Mouse (Mus musculus) heart, embryonic 14.5 days (tissue): ENCODE measurements around the gene Tex12. TPM values are rescaled to one million over a fixed set of nuclear protein-coding genes. Genes with fewer than 3 reads are reported as not detected.
A peak's percentile ranks its signal among the peaks of the same experiment; 100 is the strongest.

Source experiments
- ATAC-seq: fragments of 200-750 bp; cut with Nextera tagmentation; 2 replicates; pipeline ENCODE4 v1.8.0; 2017; ENCODE audit warnings: low read depth, moderate TSS enrichment; ENCODE audit not compliant: insufficient number of reproducible peaks, insufficient read depth, low FRiP score
- H3K27ac ChIP-seq, 2 experiments: fragments of 200-500 bp in 1 of 2; fragments of 300-500 bp in 1 of 2; sonication (generic) in 1 of 2; replicated peaks in 1 of 2; 2 replicates each; pipeline ENCODE4 v1.5.1; 2012 to 2014; ENCODE audit warnings: low read depth in 2 of 2, low read length in 2 of 2, control low read depth in 1 of 2, mild to moderate bottlenecking in 1 of 2, mixed read lengths in 1 of 2; ENCODE audit not compliant: control insufficient read depth in 1 of 2, insufficient read depth in 1 of 2
- H3K27me3 ChIP-seq: fragments of 300-500 bp; sonication (generic); 2 replicates; pipeline ENCODE4 v1.6.1; 2014; ENCODE audit warnings: mild to moderate bottlenecking, low read length, control low read depth; ENCODE audit not compliant: control insufficient read depth, insufficient read depth
- H3K36me3 ChIP-seq: fragments of 300-500 bp; sonication (generic); 2 replicates; pipeline ENCODE4 v1.6.1; 2014; ENCODE audit warnings: mild to moderate bottlenecking, control low read depth, low read length, mixed read lengths; ENCODE audit not compliant: control insufficient read depth, insufficient read depth
- H3K4me1 ChIP-seq, 2 experiments: fragments of 200-500 bp in 1 of 2; fragments of 300-500 bp in 1 of 2; sonication (generic) in 1 of 2; 2 replicates each; pipeline ENCODE4 v1.6.1; 2012 to 2014; ENCODE audit warnings: low read length in 2 of 2, control low read depth in 1 of 2, mixed read lengths in 1 of 2; ENCODE audit not compliant: control insufficient read depth in 2 of 2, insufficient read depth in 2 of 2
- H3K4me2 ChIP-seq: fragments of 300-500 bp; sonication (generic); 2 replicates; pipeline ENCODE4 v1.6.1; 2014; ENCODE audit warnings: mild to moderate bottlenecking, low read length
- H3K4me3 ChIP-seq, 2 experiments: fragments of 200-500 bp in 1 of 2; fragments of 300-500 bp in 1 of 2; sonication (generic) in 1 of 2; 2 replicates each; pipeline ENCODE4 v1.5.1; 2012 to 2014; ENCODE audit warnings: low read length in 2 of 2, mild to moderate bottlenecking in 2 of 2, control low read depth in 1 of 2, low read depth in 1 of 2, moderate library complexity in 1 of 2; ENCODE audit not compliant: control insufficient read depth in 1 of 2, insufficient read depth in 1 of 2
- H3K9ac ChIP-seq: fragments of 300-500 bp; sonication (generic); 2 replicates; pipeline ENCODE4 v1.6.1; 2014; ENCODE audit warnings: mild to moderate bottlenecking, low read length
- H3K9me3 ChIP-seq: fragments of 300-500 bp; sonication (generic); 2 replicates; pipeline ENCODE4 v1.6.1; 2016; ENCODE audit warnings: low read length, control low read depth; ENCODE audit not compliant: control insufficient read depth
- WGBS: fragments of 180-500 bp; shearing (Covaris S2); extraction: QIAGEN DNeasy Blood & Tissue Kit; methylation state at CpG from one replicate; pipeline ENCODE4 v1.1.7; 2014; 5-methylcytosine and 5-hydroxymethylcytosine counted together
- polyA plus RNA-seq: library from polyadenylated mRNA; unstranded; fragments of >200 nt; fragmentation: Nextera tagmentation; extraction: Ambion mirVana; gene quantifications from 2 replicates; pipeline ENCODE4 v1.2.1, GENCODE M21; 2014

Tex12 gene
- polyA plus RNA-seq, 1 experiment from 2014 or later: not detected

DNA sequence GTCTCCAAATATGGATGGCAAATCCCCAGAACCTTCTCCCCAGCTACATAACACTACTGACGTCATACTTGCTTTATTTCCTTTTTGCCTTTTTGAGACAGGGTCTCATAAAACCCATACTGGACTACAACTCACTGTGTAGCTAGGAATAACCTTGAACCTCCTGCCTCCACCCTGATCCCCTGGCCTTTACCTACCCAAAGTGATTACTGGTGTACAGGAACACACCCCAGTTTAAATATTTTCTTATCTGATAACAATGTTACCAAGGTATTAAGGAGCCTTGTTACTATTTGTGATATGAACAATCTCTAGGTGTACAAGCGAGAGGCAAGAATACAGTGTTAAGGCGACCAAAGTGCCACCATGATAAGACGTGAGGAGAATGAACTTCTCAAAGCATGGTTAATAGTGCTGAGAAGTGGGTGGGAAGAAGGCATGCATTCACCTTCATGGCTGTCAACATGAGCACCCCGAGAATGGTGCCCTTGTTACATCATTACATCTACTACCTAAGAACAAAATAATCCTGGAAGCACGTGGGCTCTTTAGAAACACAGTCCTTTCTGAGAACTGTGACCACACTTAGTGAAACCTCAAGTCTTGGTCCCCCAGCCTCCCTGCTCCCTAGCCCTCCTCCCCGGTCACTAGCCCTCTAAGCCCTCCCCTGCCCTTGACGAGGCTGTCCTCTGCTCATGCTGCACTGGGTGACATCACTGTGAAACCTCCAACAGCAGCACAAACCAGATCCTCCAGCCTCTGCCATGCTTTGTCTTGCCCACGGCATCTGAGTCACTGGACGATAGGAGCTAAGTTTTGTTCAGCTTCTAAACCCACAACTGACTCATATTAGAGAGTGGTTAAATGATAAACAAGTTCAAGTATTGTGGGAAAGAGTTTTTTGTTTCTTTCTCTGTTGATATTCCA, 8.7 kb upstream of the Tex12 start:
- H3K4me1 ChIP-seq: no peaks in the 10 kb centered on the region; a peak in 3 of 4 replicates
- H3K27ac ChIP-seq: no peak overlapping the region
- WGBS: 55% methylated on average over 10 of the region's 10 CpGs
- H3K4me3 ChIP-seq: no peak overlapping the region
- no peak overlapping the region for H3K9ac ChIP-seq
- H3K27me3 ChIP-seq: no peaks in the 10 kb centered on the region
- no peak overlapping the region for H3K4me2 ChIP-seq
- H3K9me3 ChIP-seq: no peaks in the 10 kb centered on the region
- no peaks in the 10 kb centered on the region for H3K36me3 ChIP-seq
- no peak for ATAC-seq

DNA sequence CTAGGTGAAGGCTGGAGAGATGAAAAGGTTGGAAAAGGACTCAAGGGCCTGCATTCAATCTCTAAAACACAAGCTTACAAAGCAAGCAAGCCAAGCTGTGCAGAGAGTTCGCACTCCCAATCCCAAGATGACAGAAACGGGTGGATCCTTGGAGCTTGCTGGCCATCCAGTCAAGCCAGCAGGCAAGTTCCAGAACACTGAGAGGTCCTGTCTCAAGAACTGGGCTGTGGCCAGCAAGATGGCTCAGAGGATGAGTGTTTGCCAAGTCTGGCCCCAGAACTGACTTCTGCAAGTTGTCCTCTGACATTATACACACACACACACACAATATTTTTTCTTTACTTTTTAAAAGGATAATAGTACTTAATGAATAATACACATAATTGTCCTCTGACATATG, 6.8 kb upstream of the Tex12 start:
- ATAC-seq: no peak
- H3K9me3 ChIP-seq: no peaks in the 10 kb centered on the region
- 80% methylated on average over 2 of the region's 2 CpGs for WGBS
- no peak overlapping the region for H3K4me2 ChIP-seq
- H3K27me3 ChIP-seq: no peaks in the 10 kb centered on the region
- no peak overlapping the region for H3K4me3 ChIP-seq
- no peak overlapping the region for H3K9ac ChIP-seq
- H3K36me3 ChIP-seq: no peaks in the 10 kb centered on the region
- no peak overlapping the region for H3K27ac ChIP-seq
- H3K4me1 ChIP-seq: no peaks in the 10 kb centered on the region; a peak in 3 of 4 replicates

DNA sequence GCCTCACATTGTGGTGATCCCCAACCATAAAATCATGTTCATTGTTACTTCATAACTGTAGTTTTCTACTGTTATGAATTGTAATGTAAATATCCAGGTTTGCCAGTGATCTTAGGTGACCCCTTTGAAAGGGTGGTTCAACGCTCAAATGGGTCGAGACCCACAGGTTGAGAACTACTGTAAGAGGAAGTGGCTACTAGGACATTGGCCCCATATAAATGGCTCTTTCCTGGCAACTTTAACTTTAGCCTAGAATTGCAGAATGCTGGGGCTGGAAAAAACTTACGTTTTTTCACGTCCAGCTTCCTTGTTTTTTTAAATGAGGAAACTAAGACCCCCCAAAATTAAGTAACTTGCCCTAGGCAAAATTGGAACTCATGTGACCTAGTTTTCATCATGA, 6.2 kb upstream of the Tex12 start:
- Histone ChIP-seq H3K4me1 (no peaks in the 10 kb centered on the region; a peak in 3 of 4 replicates), H3K36me3 (no peaks in the 10 kb centered on the region), H3K9me3 (no peaks in the 10 kb centered on the region), H3K27me3 (no peaks in the 10 kb centered on the region), H3K27ac (no peak overlapping the region), H3K4me2 (no peak overlapping the region), H3K4me3 (no peak overlapping the region), H3K9ac (no peak overlapping the region)
- ATAC-seq: no peak
- 80% methylated on average over 4 of the region's 4 CpGs for WGBS

DNA sequence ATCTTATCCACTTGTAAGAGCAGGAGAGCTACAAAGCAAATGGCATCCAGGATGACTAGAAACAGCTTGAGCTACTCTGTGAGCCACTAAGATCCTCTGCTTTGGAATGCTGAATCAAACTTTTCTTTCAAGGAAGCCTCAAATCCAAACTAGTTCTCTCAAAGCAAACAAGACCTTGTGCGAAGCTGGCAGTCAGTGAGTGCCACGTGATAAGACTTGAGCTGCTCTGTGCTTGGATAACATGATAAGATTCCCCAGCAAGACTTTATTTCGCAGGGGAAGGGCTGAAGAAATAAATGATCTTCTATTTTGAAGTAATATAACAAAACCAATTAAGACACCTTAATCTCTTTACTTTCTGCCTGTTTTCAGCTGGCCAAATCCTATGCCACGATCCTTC, 4.8 kb upstream of the Tex12 start:
- 34% methylated on average over 4 of the region's 4 CpGs for WGBS
- no peak overlapping the region for H3K4me3 ChIP-seq
- no peak overlapping the region; the same call in 1 of the 2 replicates for H3K9ac ChIP-seq
- H3K36me3 ChIP-seq: no peaks in the 10 kb centered on the region
- no peaks in the 10 kb centered on the region; a peak in 3 of 4 replicates for H3K4me1 ChIP-seq
- H3K27me3 ChIP-seq: no peaks in the 10 kb centered on the region
- H3K9me3 ChIP-seq: no peaks in the 10 kb centered on the region; the same call in 1 of the 2 replicates
- no peak for ATAC-seq
- H3K27ac ChIP-seq: no peak overlapping the region
- no peak overlapping the region for H3K4me2 ChIP-seq

- no peak for ATAC-seq
- H3K4me3 ChIP-seq: no peak overlapping the region
- H3K9me3 ChIP-seq: no peaks in the 10 kb centered on the region; the same call in 1 of the 2 replicates
- no peaks in the 10 kb centered on the region; a peak in 3 of 4 replicates for H3K4me1 ChIP-seq
- H3K27me3 ChIP-seq: no peaks in the 10 kb centered on the region
- 62% methylated on average over 7 of the region's 7 CpGs for WGBS
- H3K9ac ChIP-seq: no peak overlapping the region
- no peak overlapping the region for H3K27ac ChIP-seq
- no peak overlapping the region for H3K4me2 ChIP-seq
- no peaks in the 10 kb centered on the region for H3K36me3 ChIP-seq
These were observed 4.0 kb upstream of the Tex12 start for GRCm38 (mm10) chr9:50565173-50565572.

- H3K4me3 ChIP-seq: no peak overlapping the region
- ATAC-seq: no peak
- H3K27ac ChIP-seq: no peak overlapping the region
- H3K36me3 ChIP-seq: no peaks in the 10 kb centered on the region
- 78% methylated on average over 2 of the region's 2 CpGs for WGBS
- no peaks in the 10 kb centered on the region; the same call in 1 of the 2 replicates for H3K9me3 ChIP-seq
- no peaks in the 10 kb centered on the region for H3K27me3 ChIP-seq
- H3K4me2 ChIP-seq: no peak overlapping the region
- H3K9ac ChIP-seq: no peak overlapping the region
- no peaks in the 10 kb centered on the region; a peak in 3 of 4 replicates for H3K4me1 ChIP-seq
These were observed 814 bp upstream of the Tex12 start for GRCm38 (mm10) chr9:50561918-50562360.

DNA sequence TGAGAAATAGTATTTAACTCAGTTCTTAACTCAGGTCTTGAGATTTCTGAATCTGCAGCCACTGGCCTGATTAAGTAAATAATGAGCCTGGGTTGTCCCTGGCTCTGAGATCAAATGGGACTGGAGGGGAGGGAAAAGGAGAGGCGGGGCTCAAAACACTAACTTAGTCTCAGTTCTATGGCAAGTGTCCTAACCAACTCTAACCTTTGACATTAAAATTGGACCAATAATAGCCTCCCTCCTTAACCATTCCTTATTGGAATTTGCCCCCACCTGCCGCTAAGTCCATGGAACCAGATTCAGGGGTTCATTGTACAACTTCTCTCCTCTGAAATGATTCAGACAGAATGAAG, 6.1 kb downstream of the Tex12 start, which contains the start of gene Bco2:
TSS of gene Bco2 (minus strand) at position 88 of the 353 bp plus-strand sequence.
- WGBS: 47% methylated on average over 2 of the region's 2 CpGs
- Histone ChIP-seq H3K4me1 (peaks cover 2 to 4% of the 10 kb centered on the region in 2 experiments; a peak in 1 of 4 replicates), H3K27ac (no peak within 1 kb of the TSS), H3K9me3 (no peaks in the 10 kb centered on the region), H3K27me3 (no peaks in the 10 kb centered on the region), H3K9ac (0 out of 2 replicates have a peak within 1 kb of the TSS, but pooled peaks have one; percentile 40), H3K4me2 (peak within 1 kb of the TSS; percentile 42; the same call in 1 of the 2 replicates), H3K4me3 (peak within 1 kb of the TSS in 1 of 2 experiments; percentile 8; a peak in 1 of 4 replicates), H3K36me3 (no peaks in the 10 kb centered on the region)
- ATAC-seq: no peak
